Comparison of ENCODE assay signal across 28 mouse cellular contexts in the genomic region with DNA sequence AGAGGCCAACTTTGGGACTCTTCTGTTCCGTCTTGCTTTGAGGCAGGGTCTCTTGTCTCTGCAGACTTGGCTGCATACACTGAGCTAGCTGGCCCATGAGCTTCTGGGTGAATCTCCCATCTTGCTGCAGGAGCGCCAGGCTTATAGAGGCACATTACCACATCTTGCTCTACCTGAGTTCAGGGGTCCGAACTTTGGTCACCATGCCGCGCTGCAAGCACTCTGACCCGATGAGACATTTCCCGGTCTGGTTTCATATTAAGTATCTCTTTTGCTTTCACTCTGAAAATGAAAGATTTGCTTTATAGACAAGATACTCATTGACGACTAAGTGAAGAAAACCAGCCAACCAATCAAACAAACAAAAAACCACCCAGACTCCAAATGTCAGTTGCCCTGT. TPM values are rescaled to one million over a fixed set of nuclear protein-coding genes. Genes with fewer than 3 reads are reported as not detected.
"Had no signal": no experiment of that assay in that cellular context is flagged by ENCODE, and none has a peak within 500 bp of the region (broad histone marks: within the 10 kb centered on the region; RNA-seq: fewer than 3 reads in every experiment).

No protein-coding gene starts in this region.

- ATAC-seq: forebrain, embryonic 13.5 days; forebrain, embryonic 14.5 days; forebrain, embryonic 15.5 days; forebrain, embryonic 16.5 days; forebrain, postnatal 0 days had no signal

- H3K4me2 ChIP-seq: embryonic facial prominence, embryonic 12.5 days; embryonic facial prominence, embryonic 13.5 days; embryonic facial prominence, embryonic 15.5 days; forebrain, embryonic 12.5 days; forebrain, embryonic 13.5 days; forebrain, embryonic 15.5 days had no signal

- H3K4me3 ChIP-seq: embryonic facial prominence, embryonic 10.5 days; embryonic facial prominence, embryonic 12.5 days; embryonic facial prominence, embryonic 13.5 days; embryonic facial prominence, embryonic 15.5 days; erythroblast, embryonic 14.5 days; forebrain, embryonic 10.5 days; forebrain, embryonic 12.5 days; forebrain, embryonic 13.5 days; forebrain, embryonic 15.5 days; gastrocnemius, adult 2 months had no signal

- H3K4me1 ChIP-seq: forebrain, embryonic 12.5 days; forebrain, embryonic 13.5 days; forebrain, embryonic 15.5 days had no signal

- H3K36me3 ChIP-seq: embryonic facial prominence, embryonic 10.5 days; embryonic facial prominence, embryonic 12.5 days; embryonic facial prominence, embryonic 13.5 days; embryonic facial prominence, embryonic 15.5 days; forebrain, embryonic 10.5 days; forebrain, embryonic 12.5 days; forebrain, embryonic 15.5 days had no signal

- DNase-seq: cerebellum, adult 2 months; cerebellum, adult 8-10 months; cerebellum, adult 9-10 months; cerebellum, adult 9-11 months; cerebellum, postnatal 10 days; cerebellum, postnatal 14 days; cerebellum, postnatal 25 days; cerebellum, postnatal 36 days; embryo, embryonic 11 days; forebrain, postnatal 0 days; gastrocnemius, adult 2 months; gastrocnemius, postnatal 10 days; gastrocnemius, postnatal 14 days; gastrocnemius, postnatal 25 days; gastrocnemius, postnatal 36 days; heart, adult 11 months; heart, adult 18-20 months had no signal

- H3K27ac ChIP-seq: embryonic facial prominence, embryonic 10.5 days; embryonic facial prominence, embryonic 12.5 days; embryonic facial prominence, embryonic 13.5 days; embryonic facial prominence, embryonic 15.5 days; forebrain, embryonic 10.5 days; forebrain, embryonic 12.5 days; forebrain, embryonic 13.5 days; forebrain, embryonic 15.5 days; gastrocnemius, adult 2 months had no signal

- H3K9ac ChIP-seq: embryonic facial prominence, embryonic 12.5 days; embryonic facial prominence, embryonic 13.5 days; embryonic facial prominence, embryonic 15.5 days; forebrain, embryonic 12.5 days; forebrain, embryonic 13.5 days; forebrain, embryonic 15.5 days; forebrain, postnatal 0 days had no signal

- H3K27me3 ChIP-seq: embryonic facial prominence, embryonic 12.5 days; embryonic facial prominence, embryonic 13.5 days; embryonic facial prominence, embryonic 15.5 days; forebrain, embryonic 12.5 days; forebrain, embryonic 13.5 days; forebrain, embryonic 15.5 days had no signal

- H3K9me3 ChIP-seq: embryonic facial prominence, embryonic 10.5 days; embryonic facial prominence, embryonic 12.5 days; embryonic facial prominence, embryonic 13.5 days; embryonic facial prominence, embryonic 15.5 days; forebrain, embryonic 10.5 days; forebrain, embryonic 12.5 days; forebrain, embryonic 13.5 days; forebrain, embryonic 15.5 days had no signal

RNA-seq across cellular contexts. Expression of a gene that starts 45.3 kb away (rescaled TPM):
- polyA plus RNA-seq: erythroblast, embryonic 14.5 days had no signal
